Mouse (Mus musculus) intestine, embryonic 14.5 days (tissue): Measurements from ENCODE around the gene Casp4. TPM values are rescaled to one million over a fixed set of nuclear protein-coding genes. Genes with fewer than 3 reads are reported as not detected.

Experiments
- ATAC-seq: fragments of 200-750 bp; cut with Nextera tagmentation; replicated peaks from 2 replicates; pipeline ENCODE4 v1.8.0; 2017; ENCODE audit warnings: low read depth, moderate number of reproducible peaks, moderate TSS enrichment, moderate library complexity; ENCODE audit not compliant: low FRiP score, low TSS enrichment
- DNase-seq: peaks from one replicate; pipeline ENCODE4 v3.0.0-alpha.2; 2018; ENCODE audit warnings: low spot score
- H3K27ac ChIP-seq: fragments of 300-500 bp; sonication (generic); 2 replicates; pipeline ENCODE4 v1.5.1; 2014; ENCODE audit warnings: low read depth, mild to moderate bottlenecking, control low read depth
- H3K27me3 ChIP-seq: fragments of 300-500 bp; sonication (generic); replicated peaks from 2 replicates; pipeline ENCODE4 v1.6.1; 2014; ENCODE audit warnings: low read length, control low read depth; ENCODE audit not compliant: control insufficient read depth, insufficient read depth
- H3K36me3 ChIP-seq: fragments of 300-500 bp; sonication (generic); 2 replicates; pipeline ENCODE4 v1.6.1; 2014; ENCODE audit warnings: low read length, control low read depth; ENCODE audit not compliant: control insufficient read depth, insufficient read depth
- H3K4me1 ChIP-seq: fragments of 300-500 bp; sonication (generic); replicated peaks from 2 replicates; pipeline ENCODE4 v1.6.1; 2014; ENCODE audit warnings: low read length, control low read depth, mixed read lengths; ENCODE audit not compliant: control insufficient read depth, insufficient read depth
- H3K4me2 ChIP-seq: fragments of 300-500 bp; sonication (generic); 2 replicates; pipeline ENCODE4 v1.6.1; 2014; ENCODE audit warnings: low read length
- H3K4me3 ChIP-seq: fragments of 300-500 bp; sonication (generic); 2 replicates; pipeline ENCODE4 v1.5.1; 2014; ENCODE audit warnings: low read depth, low read length, control low read depth, mixed read lengths
- H3K9ac ChIP-seq: fragments of 300-500 bp; sonication (generic); 2 replicates; pipeline ENCODE4 v1.6.1; 2014; ENCODE audit warnings: mild to moderate bottlenecking, low read length
- H3K9me3 ChIP-seq: fragments of 300-500 bp; sonication (generic); 2 replicates; pipeline ENCODE4 v1.6.1; 2016; ENCODE audit warnings: low read length, control low read depth; ENCODE audit not compliant: control insufficient read depth
- WGBS: fragments of 180-500 bp; shearing (Covaris S2); extraction: QIAGEN DNeasy Blood & Tissue Kit; methylation state at CpG from one replicate; pipeline ENCODE4 v1.1.7; 2014; 5-methylcytosine and 5-hydroxymethylcytosine counted together
- polyA plus RNA-seq: library from polyadenylated mRNA; unstranded; fragments of >200 nt; fragmentation: Nextera tagmentation; extraction: Ambion mirVana; gene quantifications from 2 replicates; pipeline ENCODE4 v1.2.1, GENCODE M21; 2014

Casp4 gene
- 1.9 and 2.1 TPM in 2 replicates for polyA plus RNA-seq

- H3K4me3 ChIP-seq = 0 out of 2 replicates have a peak within 1 kb of the TSS, but pooled peaks have one; percentile 10
- DNase-seq (no peak), ATAC-seq (no peak)
- no peak within 1 kb of the TSS; the same call in 1 of the 2 replicates for H3K4me2 ChIP-seq
- no peak within 1 kb of the TSS for H3K27ac ChIP-seq
- WGBS = 59% methylated on average over 5 of the region's 5 CpGs
- H3K27me3 ChIP-seq = no peaks in the 10 kb centered on the region
- H3K9ac ChIP-seq = no peak within 1 kb of the TSS
- no peaks in the 10 kb centered on the region for H3K9me3 ChIP-seq
- no peaks in the 10 kb centered on the region for H3K4me1 ChIP-seq
- H3K36me3 ChIP-seq = no peaks in the 10 kb centered on the region
Measured at GRCm38 (mm10) chr9:5308561-5308960, at the start of gene Casp4. Gene Casp4, plus strand, starts transcription at chr9:5308828.

DNA sequence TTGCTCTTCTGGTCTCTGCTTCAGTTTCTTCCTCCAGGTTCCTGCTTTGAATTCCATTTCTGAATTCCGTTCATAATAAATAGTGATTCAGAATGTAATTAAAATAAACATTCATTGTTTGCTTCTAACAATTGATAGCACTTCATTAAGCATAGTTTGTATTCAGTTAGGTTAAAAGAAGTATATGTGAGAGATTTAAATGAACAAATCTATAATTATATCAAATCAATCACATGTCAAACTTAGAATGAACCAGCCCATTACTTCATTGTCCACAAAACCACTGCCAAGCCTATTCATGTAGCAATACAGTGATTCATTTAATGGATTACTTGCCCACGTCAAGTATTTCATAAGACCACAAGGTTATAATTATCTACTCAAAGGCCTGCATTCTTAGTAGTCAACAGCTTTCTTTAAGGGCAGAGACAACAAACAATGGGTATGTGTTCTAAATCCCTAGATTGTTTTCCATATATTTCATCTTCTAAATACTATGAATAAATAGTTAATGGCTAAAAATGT is 44.6 kb upstream of the Casp4 start:
- H3K27me3 ChIP-seq = no peaks in the 10 kb centered on the region
- no peaks in the 10 kb centered on the region for H3K36me3 ChIP-seq
- H3K9me3 ChIP-seq = no peaks in the 10 kb centered on the region
- no peaks in the 10 kb centered on the region for H3K4me1 ChIP-seq
- no peak overlapping the region for H3K4me2 ChIP-seq
- no peak overlapping the region for H3K9ac ChIP-seq
- DNase-seq = no peak
- H3K27ac ChIP-seq = no peak overlapping the region
- no peak overlapping the region for H3K4me3 ChIP-seq
- no peak for ATAC-seq
- WGBS = 81% methylated on average over 2 of the region's 2 CpGs

GRCm38 (mm10) chr9:5270274-5270673 is 38.4 kb upstream of the Casp4 start:
- Histone ChIP-seq H3K4me3 (no peak overlapping the region), H3K36me3 (no peaks in the 10 kb centered on the region), H3K4me1 (no peaks in the 10 kb centered on the region), H3K27me3 (no peaks in the 10 kb centered on the region), H3K27ac (no peak overlapping the region), H3K9ac (no peak overlapping the region), H3K4me2 (no peak overlapping the region), H3K9me3 (no peaks in the 10 kb centered on the region)
- no peak for DNase-seq
- ATAC-seq = no peak
- 95% methylated on average over 2 of the region's 2 CpGs for WGBS

DNA sequence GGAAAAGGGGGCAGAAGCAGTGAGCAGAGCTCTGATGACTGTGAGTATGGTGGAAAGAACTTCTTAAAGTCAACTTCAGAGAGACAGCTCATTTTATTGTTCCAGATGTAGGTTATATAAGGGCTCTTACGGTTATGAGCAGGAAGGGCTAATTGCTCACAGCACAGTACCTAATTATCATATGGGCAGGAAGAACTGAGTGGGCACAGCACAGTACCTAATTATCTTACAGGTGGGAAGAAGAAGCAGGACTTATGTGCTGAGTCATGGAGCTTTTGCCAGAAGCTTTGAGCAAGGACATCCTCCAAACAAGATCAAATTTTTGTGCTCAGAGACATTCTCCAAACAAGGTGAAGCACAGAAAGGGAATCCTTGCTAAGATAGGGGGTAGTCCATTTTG is 37.7 kb upstream of the Casp4 start:
- Histone ChIP-seq H3K27me3 (no peaks in the 10 kb centered on the region), H3K4me3 (no peak overlapping the region), H3K36me3 (no peaks in the 10 kb centered on the region), H3K4me2 (no peak overlapping the region), H3K9ac (no peak overlapping the region), H3K9me3 (no peaks in the 10 kb centered on the region), H3K27ac (no peak overlapping the region), H3K4me1 (no peaks in the 10 kb centered on the region)
- ATAC-seq (no peak), DNase-seq (no peak)
- 73% methylated on average over 1 of the region's 1 CpGs for WGBS

DNA sequence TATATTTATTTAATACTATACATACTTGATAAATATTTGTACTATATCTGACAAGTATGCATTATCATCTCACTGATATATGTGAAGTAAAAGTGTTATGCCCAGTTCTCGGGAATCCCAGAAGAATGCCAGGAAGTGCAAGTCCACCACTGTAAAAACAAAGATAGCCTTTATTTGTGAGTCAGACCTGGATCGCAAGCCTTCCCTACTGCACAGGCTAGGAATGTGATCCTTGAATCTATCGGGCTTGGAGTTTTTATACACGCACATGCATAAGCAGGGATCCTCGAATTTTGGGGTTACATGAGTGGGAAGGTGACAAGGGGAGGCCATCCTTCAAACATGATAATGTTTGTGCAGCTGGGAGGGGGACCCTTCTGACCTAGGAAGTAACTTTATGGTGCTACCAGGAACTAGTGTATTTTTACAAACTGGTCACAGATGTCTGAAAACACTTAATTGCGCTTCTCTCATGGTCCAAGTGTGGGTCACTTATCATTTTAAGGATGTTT is 37.2 kb upstream of the Casp4 start:
- Histone ChIP-seq H3K27ac (no peak overlapping the region), H3K36me3 (no peaks in the 10 kb centered on the region), H3K9me3 (no peaks in the 10 kb centered on the region), H3K4me3 (no peak overlapping the region), H3K4me2 (no peak overlapping the region), H3K4me1 (no peaks in the 10 kb centered on the region), H3K9ac (no peak overlapping the region), H3K27me3 (no peaks in the 10 kb centered on the region)
- DNase-seq (no peak), ATAC-seq (no peak)
- WGBS = 54% methylated on average over 6 of the region's 6 CpGs

- ATAC-seq = peak; percentile 36; the same call in 1 of the 2 replicates
- Histone ChIP-seq H3K36me3 (no peaks in the 10 kb centered on the region), H3K9me3 (no peaks in the 10 kb centered on the region), H3K4me1 (no peaks in the 10 kb centered on the region), H3K4me3 (no peak overlapping the region), H3K27me3 (no peaks in the 10 kb centered on the region), H3K4me2 (no peak overlapping the region), H3K9ac (no peak overlapping the region), H3K27ac (no peak overlapping the region)
- 31% methylated on average over 2 of the region's 2 CpGs for WGBS
- DNase-seq = no peak
Measured at GRCm38 (mm10) chr9:5286071-5286470, 22.6 kb upstream of the Casp4 start.

DNA sequence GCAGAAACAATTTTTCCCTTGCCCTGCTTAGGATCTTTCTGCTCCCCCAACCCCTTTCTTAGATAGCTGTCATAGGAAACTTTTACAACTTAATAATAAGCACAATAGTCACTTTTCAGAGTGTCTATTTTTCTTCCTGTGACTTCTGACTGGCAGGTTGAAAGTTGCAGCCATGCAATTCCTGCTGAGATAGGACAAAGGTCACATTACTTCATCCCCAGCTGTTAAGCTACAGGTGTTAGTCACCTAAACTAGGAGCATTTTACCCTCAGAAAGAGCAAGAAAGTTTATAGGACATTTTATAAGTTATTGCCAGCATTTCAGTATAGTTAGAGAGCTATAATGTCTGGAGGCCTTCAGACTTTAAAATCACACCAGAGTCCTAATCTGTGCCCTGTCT is 22.0 kb upstream of the Casp4 start:
- peak; percentile 90 for ATAC-seq

GRCm38 (mm10) chr9:5296354-5297237 is 12.0 kb upstream of the Casp4 start:
- no peak for DNase-seq
- Histone ChIP-seq H3K27me3 (no peaks in the 10 kb centered on the region), H3K4me2 (no peak overlapping the region), H3K9me3 (no peaks in the 10 kb centered on the region), H3K4me1 (no peaks in the 10 kb centered on the region), H3K36me3 (no peaks in the 10 kb centered on the region), H3K4me3 (no peak overlapping the region), H3K27ac (no peak overlapping the region), H3K9ac (no peak overlapping the region)
- ATAC-seq = no peak
- 77% methylated on average over 2 of the region's 2 CpGs for WGBS

More for the DNA sequence above, 22.0 kb upstream of the Casp4 start:
- no peak for DNase-seq
- H3K9me3 ChIP-seq = no peaks in the 10 kb centered on the region
- H3K9ac ChIP-seq = no peak overlapping the region
- H3K36me3 ChIP-seq = no peaks in the 10 kb centered on the region
- no peak overlapping the region for H3K27ac ChIP-seq
- no peak overlapping the region for H3K4me2 ChIP-seq
- no peaks in the 10 kb centered on the region for H3K27me3 ChIP-seq
- H3K4me1 ChIP-seq = no peaks in the 10 kb centered on the region
- H3K4me3 ChIP-seq = no peak overlapping the region
